Mouse (Mus musculus) bone marrow macrophage, adult 2 months (primary cell): ENCODE results near the gene Zic5.

Experiments used
- CTCF ChIP-seq: IDR thresholded peaks from 2 replicates; pipeline ENCODE4 v1.5.1; 2012; ENCODE audit warnings: low read depth, mild to moderate bottlenecking, low read length, moderate library complexity
- POLR2A ChIP-seq: IDR thresholded peaks from 2 replicates; pipeline ENCODE4 v1.6.1; 2012; ENCODE audit warnings: mild to moderate bottlenecking, low read depth, low read length, borderline replicate concordance

DNA sequence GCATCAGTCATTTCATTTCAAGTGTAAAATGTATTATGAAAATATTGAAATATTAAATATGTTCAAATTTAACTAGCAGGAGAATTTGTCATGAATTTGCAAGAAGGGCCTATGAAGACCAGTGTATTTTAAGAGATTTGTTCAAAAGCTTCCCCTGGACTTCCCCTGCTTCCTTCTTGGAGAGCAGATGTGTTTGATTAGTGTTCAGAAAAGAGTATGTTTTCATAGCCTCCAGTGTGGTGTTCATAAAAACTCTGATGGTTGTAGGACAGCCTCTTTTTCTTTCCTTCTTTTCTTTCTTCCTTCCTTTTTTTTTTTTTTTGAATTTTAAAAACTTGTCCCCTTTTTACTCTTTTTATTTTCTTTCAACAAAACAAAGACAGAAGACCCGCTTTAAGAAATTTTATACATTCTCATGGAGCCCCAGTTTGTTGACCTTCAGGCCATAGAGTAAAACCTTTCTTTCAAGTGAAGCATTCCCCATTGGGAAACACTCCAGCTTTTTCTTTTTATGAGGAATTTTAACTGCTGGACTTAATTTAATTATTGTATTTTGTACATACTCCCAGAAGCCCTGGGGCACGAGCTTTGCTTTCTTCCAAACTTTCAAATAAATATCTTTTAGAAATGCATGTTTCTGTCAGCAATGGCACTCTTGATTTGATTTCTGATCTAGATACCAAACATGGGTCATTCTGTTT, 52.5 kb downstream of the Zic5 start:
- TF ChIP-seq POLR2A (no peak), CTCF (no peak)
